Mouse (Mus musculus) hindbrain, embryonic 11.5 days (tissue): ENCODE data around the gene Themis. TPM values are rescaled to one million over a fixed set of nuclear protein-coding genes. Genes with fewer than 3 reads are reported as not detected.

Source experiments
- ATAC-seq: fragments of 200-750 bp; cut with Nextera tagmentation; 2 replicates; pipeline ENCODE4 v1.8.0; 2017; ENCODE audit warnings: mild to moderate bottlenecking, moderate TSS enrichment, moderate library complexity; ENCODE audit not compliant: low FRiP score
- DNase-seq: peaks from one replicate; pipeline ENCODE4 v3.0.0-alpha.2; 2015; ENCODE audit warnings: low spot score
- H3K27ac ChIP-seq: fragments of 300-500 bp; sonication (generic); 2 replicates; pipeline ENCODE4 v1.5.1; 2014; ENCODE audit warnings: mild to moderate bottlenecking, low read depth, low read length
- H3K27me3 ChIP-seq: fragments of 300-500 bp; sonication (generic); 2 replicates; pipeline ENCODE4 v1.6.1; 2014; ENCODE audit warnings: mild to moderate bottlenecking, low read length, moderate library complexity, mixed read lengths; ENCODE audit not compliant: control insufficient read depth, insufficient read depth
- H3K36me3 ChIP-seq: fragments of 300-500 bp; sonication (generic); 2 replicates; pipeline ENCODE4 v1.6.1; 2014; ENCODE audit warnings: mild to moderate bottlenecking, low read length, moderate library complexity, mixed read lengths; ENCODE audit not compliant: control insufficient read depth, insufficient read depth
- H3K4me1 ChIP-seq: fragments of 300-500 bp; sonication (generic); replicated peaks from 2 replicates; pipeline ENCODE4 v1.6.1; 2014; ENCODE audit warnings: low read length, mixed read lengths; ENCODE audit not compliant: control insufficient read depth, insufficient read depth
- H3K4me2 ChIP-seq: fragments of 300-500 bp; sonication (generic); replicated peaks from 2 replicates; pipeline ENCODE4 v1.6.1; 2014; ENCODE audit warnings: mild to moderate bottlenecking, low read depth, low read length
- H3K4me3 ChIP-seq: fragments of 300-500 bp; sonication (generic); 2 replicates; pipeline ENCODE4 v1.5.1; 2014; ENCODE audit warnings: low read depth, low read length
- H3K9ac ChIP-seq: fragments of 300-500 bp; sonication (generic); 2 replicates; pipeline ENCODE4 v1.6.1; 2014; ENCODE audit warnings: low read depth, low read length
- H3K9me3 ChIP-seq: fragments of 300-500 bp; sonication (generic); 2 replicates; pipeline ENCODE4 v1.6.1; 2016; ENCODE audit warnings: low read length; ENCODE audit not compliant: control insufficient read depth
- WGBS: fragments of 180-500 bp; shearing (Covaris S2); extraction: QIAGEN DNeasy Blood & Tissue Kit; methylation state at CpG from one replicate; pipeline ENCODE4 v1.1.7; 2014; 5-methylcytosine and 5-hydroxymethylcytosine counted together
- polyA plus RNA-seq: library from polyadenylated mRNA; unstranded; fragments of >200 nt; fragmentation: Nextera tagmentation; extraction: Ambion mirVana; gene quantifications from 2 replicates; pipeline ENCODE4 v1.2.1, GENCODE M21; 2014

Themis gene
- polyA plus RNA-seq, 1 experiment from 2014 or later, result not detected

DNA sequence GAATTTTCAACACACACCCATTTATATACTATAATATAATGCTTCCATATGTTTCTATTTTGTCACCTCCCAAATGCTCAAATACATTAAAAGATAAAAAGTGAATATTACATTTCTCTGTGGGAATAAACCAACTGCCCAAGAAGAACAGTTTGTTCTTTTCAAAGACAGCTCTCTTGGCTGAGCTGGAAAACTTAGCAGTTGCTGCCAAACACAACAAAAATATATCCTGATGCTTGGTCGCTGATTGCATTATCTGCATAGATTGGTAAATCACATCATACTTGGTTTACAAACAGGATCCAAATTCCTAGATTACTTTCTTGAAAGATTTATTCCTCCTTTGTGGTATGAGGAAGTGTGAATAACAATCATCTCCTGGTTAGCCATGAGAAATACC is 69.8 kb downstream of the Themis start:
- WGBS, result 95% methylated on average over 1 of the region's 1 CpGs
- no peak for DNase-seq
- Histone ChIP-seq H3K4me1 (no peaks in the 10 kb centered on the region), H3K9me3 (no peaks in the 10 kb centered on the region), H3K9ac (no peak overlapping the region), H3K4me2 (no peak overlapping the region), H3K4me3 (no peak overlapping the region), H3K27ac (no peak overlapping the region), H3K36me3 (no peaks in the 10 kb centered on the region), H3K27me3 (no peaks in the 10 kb centered on the region)
- ATAC-seq, result no peak

DNA sequence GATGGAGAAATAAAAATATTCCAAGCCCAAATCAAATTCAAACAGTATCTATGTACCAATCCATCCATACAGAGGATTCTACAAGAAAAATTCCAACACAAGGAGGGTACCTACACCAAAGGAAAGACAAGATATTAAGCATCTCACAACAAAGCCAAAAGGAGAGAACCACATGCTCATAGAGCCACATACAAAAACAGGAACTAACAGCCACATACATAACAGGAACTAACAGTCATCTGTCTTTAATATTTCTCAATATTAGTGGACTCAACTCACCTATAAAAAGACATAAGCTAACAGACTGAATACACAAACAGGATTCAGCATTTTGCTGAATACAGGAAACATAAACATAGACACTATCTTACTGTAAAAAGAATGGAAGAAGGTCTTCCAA is 78.3 kb downstream of the Themis start:
- no peak overlapping the region for H3K4me2 ChIP-seq
- H3K9ac ChIP-seq, result no peak overlapping the region
- no peak for DNase-seq
- no peak overlapping the region for H3K27ac ChIP-seq
- no peak overlapping the region for H3K4me3 ChIP-seq
- no peaks in the 10 kb centered on the region for H3K4me1 ChIP-seq
- no peak for ATAC-seq
- H3K36me3 ChIP-seq, result no peaks in the 10 kb centered on the region
- H3K27me3 ChIP-seq, result no peaks in the 10 kb centered on the region
- H3K9me3 ChIP-seq, result no peaks in the 10 kb centered on the region

- no peaks in the 10 kb centered on the region for H3K27me3 ChIP-seq
- WGBS, result 80% methylated on average over 2 of the region's 2 CpGs
- DNase-seq, result no peak
Measured at GRCm38 (mm10) chr10:28753321-28753720, 85.2 kb downstream of the Themis start.

DNA sequence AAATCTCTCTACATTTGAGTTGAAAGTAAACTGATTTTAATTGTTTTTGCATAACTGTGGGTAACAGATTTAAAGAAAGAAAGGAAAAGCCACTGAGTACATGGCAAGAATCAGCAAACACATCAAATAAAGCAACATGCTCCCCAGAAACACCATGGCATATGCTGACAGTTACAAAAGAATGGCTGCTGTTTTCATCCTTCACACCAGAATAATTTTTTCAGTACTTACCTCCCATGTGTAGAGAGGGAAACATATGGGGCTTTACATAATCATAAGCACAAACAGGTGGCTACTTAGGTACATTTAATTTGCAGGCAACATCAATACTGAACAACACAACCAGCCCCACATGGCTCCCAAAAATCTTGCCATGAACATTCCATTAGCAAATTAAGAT is 86.8 kb downstream of the Themis start:
- no peak overlapping the region for H3K4me3 ChIP-seq
- H3K4me2 ChIP-seq, result no peak overlapping the region
- DNase-seq (no peak), ATAC-seq (no peak)
- H3K36me3 ChIP-seq, result no peaks in the 10 kb centered on the region
- H3K9me3 ChIP-seq, result no peaks in the 10 kb centered on the region
- H3K9ac ChIP-seq, result no peak overlapping the region
- no peak overlapping the region for H3K27ac ChIP-seq
- H3K4me1 ChIP-seq, result no peaks in the 10 kb centered on the region
- H3K27me3 ChIP-seq, result no peaks in the 10 kb centered on the region

More at GRCm38 (mm10) chr10:28753321-28753720, 85.2 kb downstream of the Themis start:
- H3K4me3 ChIP-seq, result no peak overlapping the region
- no peak overlapping the region for H3K4me2 ChIP-seq
- no peak overlapping the region for H3K9ac ChIP-seq
- no peaks in the 10 kb centered on the region for H3K9me3 ChIP-seq
- H3K36me3 ChIP-seq, result no peaks in the 10 kb centered on the region
- ATAC-seq, result no peak
- H3K27ac ChIP-seq, result no peak overlapping the region
- H3K4me1 ChIP-seq, result no peaks in the 10 kb centered on the region

GRCm38 (mm10) chr10:28776777-28777402 is 108.7 kb downstream of the Themis start:
- Histone ChIP-seq H3K4me3 (no peak overlapping the region), H3K36me3 (no peaks in the 10 kb centered on the region), H3K4me1 (no peaks in the 10 kb centered on the region), H3K4me2 (no peak overlapping the region), H3K27ac (no peak overlapping the region), H3K9ac (no peak overlapping the region), H3K9me3 (no peaks in the 10 kb centered on the region), H3K27me3 (no peaks in the 10 kb centered on the region)
- DNase-seq (no peak), ATAC-seq (no peak)
- WGBS, result 87% methylated on average over 5 of the region's 5 CpGs

GRCm38 (mm10) chr10:28799469-28799868 is 131.3 kb downstream of the Themis start:
- DNase-seq (no peak), ATAC-seq (no peak)
- Histone ChIP-seq H3K9me3 (no peaks in the 10 kb centered on the region), H3K27ac (no peak overlapping the region), H3K4me2 (no peak overlapping the region), H3K27me3 (no peaks in the 10 kb centered on the region), H3K36me3 (no peaks in the 10 kb centered on the region), H3K4me3 (no peak overlapping the region), H3K9ac (no peak overlapping the region), H3K4me1 (no peaks in the 10 kb centered on the region)
- 85% methylated on average over 4 of the region's 4 CpGs for WGBS

DNA sequence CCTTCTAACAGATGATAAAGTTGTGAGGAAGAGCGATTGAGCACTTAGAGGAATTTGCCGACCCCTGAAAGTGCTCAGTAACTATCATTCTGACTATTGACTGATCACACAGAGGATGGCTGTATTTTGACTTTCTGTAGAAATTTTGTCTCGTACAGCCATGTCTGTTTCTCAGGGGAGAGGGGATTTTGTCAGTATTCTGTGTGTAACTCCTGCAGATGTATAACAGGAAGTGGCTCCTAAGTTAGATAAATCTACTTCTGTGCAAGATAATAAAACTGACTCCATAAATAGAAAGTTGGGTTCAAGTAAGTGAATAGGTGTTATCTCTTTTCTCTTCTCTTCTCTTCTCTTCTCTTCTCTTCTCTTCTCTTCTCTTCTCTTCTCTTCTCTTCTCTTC is 137.0 kb downstream of the Themis start:
- Histone ChIP-seq H3K36me3 (no peaks in the 10 kb centered on the region), H3K9ac (no peak overlapping the region), H3K9me3 (no peaks in the 10 kb centered on the region), H3K27me3 (no peaks in the 10 kb centered on the region), H3K4me2 (no peak overlapping the region), H3K4me3 (no peak overlapping the region), H3K4me1 (no peaks in the 10 kb centered on the region), H3K27ac (no peak overlapping the region)
- WGBS, result 86% methylated on average over 3 of the region's 3 CpGs
- ATAC-seq, result no peak
- DNase-seq, result no peak

DNA sequence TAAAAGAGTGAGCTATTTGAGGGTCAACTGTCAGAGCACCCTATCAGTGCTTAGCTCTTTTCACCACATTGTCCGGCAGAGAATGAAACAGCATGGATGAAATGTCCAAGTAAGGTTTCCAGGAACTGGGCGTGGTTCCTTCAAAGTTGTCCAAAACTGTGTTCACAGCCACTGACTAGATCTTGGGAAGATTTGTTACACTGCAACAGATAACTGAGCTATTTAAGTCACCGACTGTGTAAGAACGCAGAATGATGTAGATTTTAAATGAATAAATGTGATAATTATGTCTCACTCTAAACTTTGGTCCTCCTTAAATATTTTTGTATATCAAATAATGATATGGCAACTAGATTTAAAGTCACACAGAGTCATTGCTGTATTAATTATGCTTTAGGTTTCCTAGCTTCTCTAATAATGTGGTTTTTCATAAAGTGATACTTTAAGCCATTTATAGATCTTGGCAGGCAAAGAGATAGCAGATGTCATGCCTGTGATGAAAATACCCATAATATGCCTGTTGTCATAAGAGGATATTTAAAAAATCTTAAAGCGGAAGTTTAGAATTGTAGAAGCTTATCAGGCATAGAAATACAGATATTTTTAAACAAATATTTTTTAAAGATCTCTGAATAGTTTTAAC is 143.9 kb downstream of the Themis start:
- Histone ChIP-seq H3K27me3 (no peaks in the 10 kb centered on the region), H3K4me3 (no peak overlapping the region), H3K9me3 (no peaks in the 10 kb centered on the region), H3K36me3 (no peaks in the 10 kb centered on the region), H3K4me1 (no peaks in the 10 kb centered on the region), H3K9ac (no peak overlapping the region), H3K27ac (no peak overlapping the region), H3K4me2 (no peak overlapping the region)
- WGBS, result 91% methylated on average over 5 of the region's 5 CpGs
- no peak for DNase-seq
- no peak for ATAC-seq

GRCm38 (mm10) chr10:28812571-28812936 is 144.4 kb downstream of the Themis start:
- H3K4me1 ChIP-seq, result no peaks in the 10 kb centered on the region
- H3K4me2 ChIP-seq, result no peak overlapping the region
- H3K9me3 ChIP-seq, result no peaks in the 10 kb centered on the region
- no peak overlapping the region for H3K4me3 ChIP-seq
- no peak for ATAC-seq
- DNase-seq, result no peak
- H3K27ac ChIP-seq, result no peak overlapping the region
- H3K9ac ChIP-seq, result no peak overlapping the region
- H3K27me3 ChIP-seq, result no peaks in the 10 kb centered on the region
- H3K36me3 ChIP-seq, result no peaks in the 10 kb centered on the region
